Mouse (Mus musculus) forebrain, embryonic 14.5 days (tissue): ENCODE data around the gene Alg10b. TPM values are rescaled to one million over a fixed set of nuclear protein-coding genes. Genes with fewer than 3 reads are reported as not detected.
A peak's percentile ranks its signal among the peaks of the same experiment; 100 is the strongest.
"Not testable (repeated sequence)": the region's sequence is repeated elsewhere in the genome, so short reads cannot be mapped to it uniquely, and the experiment has no call there.

ENCODE experiments used
- ATAC-seq: fragments of 200-750 bp; cut with Nextera tagmentation; 2 replicates; pipeline ENCODE4 v1.8.0; 2017; ENCODE audit warnings: mild to moderate bottlenecking, moderate library complexity
- DNase-seq: peaks from one replicate; pipeline ENCODE4 v3.0.0-alpha.2; 2015; ENCODE audit warnings: low spot score
- H3K27ac ChIP-seq: fragments of 300-500 bp; sonication (generic); 2 replicates; pipeline ENCODE4 v1.5.1; 2014; ENCODE audit warnings: low read depth, mild to moderate bottlenecking, control low read depth, low read length, moderate library complexity
- H3K27me3 ChIP-seq: fragments of 300-500 bp; sonication (generic); replicated peaks from 2 replicates; pipeline ENCODE4 v1.6.1; 2014; ENCODE audit warnings: low read length, control low read depth, mixed read lengths; ENCODE audit not compliant: control insufficient read depth, insufficient read depth
- H3K36me3 ChIP-seq: fragments of 300-500 bp; sonication (generic); 2 replicates; pipeline ENCODE4 v1.6.1; 2014; ENCODE audit warnings: low read length, control low read depth; ENCODE audit not compliant: control insufficient read depth, insufficient read depth
- H3K4me1 ChIP-seq: fragments of 300-500 bp; sonication (generic); 2 replicates; pipeline ENCODE4 v1.6.1; 2014; ENCODE audit warnings: antibody characterized with exemption, low read length, control low read depth; ENCODE audit not compliant: control insufficient read depth, insufficient read depth
- H3K4me2 ChIP-seq: fragments of 300-500 bp; sonication (generic); 2 replicates; pipeline ENCODE4 v1.6.1; 2014; ENCODE audit warnings: mild to moderate bottlenecking, control low read depth, low read length
- H3K4me3 ChIP-seq: fragments of 300-500 bp; sonication (generic); 2 replicates; pipeline ENCODE4 v1.5.1; 2014; ENCODE audit warnings: low read depth, low read length, control low read depth
- H3K9ac ChIP-seq: fragments of 300-500 bp; sonication (generic); 2 replicates; pipeline ENCODE4 v1.6.1; 2014; ENCODE audit warnings: mild to moderate bottlenecking, low read length, control low read depth, moderate library complexity
- H3K9me3 ChIP-seq: fragments of 300-500 bp; sonication (generic); replicated peaks from 2 replicates; pipeline ENCODE4 v1.6.1; 2016; ENCODE audit warnings: low read length, control low read depth, mixed read lengths; ENCODE audit not compliant: control insufficient read depth
- WGBS: fragments of 180-500 bp; shearing (Covaris S2); extraction: QIAGEN DNeasy Blood & Tissue Kit; methylation state at CpG from one replicate; pipeline ENCODE4 v1.1.7; 2014; 5-methylcytosine and 5-hydroxymethylcytosine counted together
- polyA plus RNA-seq: library from polyadenylated mRNA; unstranded; fragments of >200 nt; fragmentation: Nextera tagmentation; extraction: Ambion mirVana; gene quantifications from 2 replicates; pipeline ENCODE4 v1.2.1, GENCODE M21; 2014

Gene Alg10b
- polyA plus RNA-seq, result 46.2 and 48.2 TPM in 2 replicates

GRCm38 (mm10) chr15:90223969-90224750 is at the start of gene Alg10b:
Alg10b (plus strand) TSS chr15:90224311.
- peak within 1 kb of the TSS; percentile 84 for H3K4me3 ChIP-seq
- ATAC-seq (peak; percentile 100), DNase-seq (peak; percentile 98)
- H3K36me3 ChIP-seq, result peaks cover 25% of the 10 kb centered on the region
- H3K27ac ChIP-seq, result peak within 1 kb of the TSS; percentile 85
- H3K4me1 ChIP-seq, result peaks cover 8% of the 10 kb centered on the region
- no peaks in the 10 kb centered on the region for H3K9me3 ChIP-seq
- H3K9ac ChIP-seq, result peak within 1 kb of the TSS; percentile 95
- peak within 1 kb of the TSS; percentile 66 for H3K4me2 ChIP-seq
- under 1% methylated on average over 54 of the region's 59 CpGs for WGBS
- H3K27me3 ChIP-seq, result no peaks in the 10 kb centered on the region

- not testable (repeated sequence) for H3K9me3 ChIP-seq, H3K9ac ChIP-seq, ATAC-seq, H3K27ac ChIP-seq, H3K4me2 ChIP-seq, H3K4me3 ChIP-seq, H3K27me3 ChIP-seq, DNase-seq, H3K4me1 ChIP-seq, H3K36me3 ChIP-seq
- 70% methylated on average over 8 of the region's 8 CpGs for WGBS
Observed at GRCm38 (mm10) chr15:90183108-90183507, 41.0 kb upstream of the Alg10b start.

GRCm38 (mm10) chr15:90183511-90183910 is 40.6 kb upstream of the Alg10b start:
- Histone ChIP-seq H3K27me3 (no peaks in the 10 kb centered on the region), H3K4me1 (no peaks in the 10 kb centered on the region), H3K9me3 (no peaks in the 10 kb centered on the region), H3K4me3 (no peak overlapping the region), H3K9ac (no peak overlapping the region), H3K36me3 (no peaks in the 10 kb centered on the region), H3K27ac (no peak overlapping the region), H3K4me2 (no peak overlapping the region)
- DNase-seq, result no peak
- 92% methylated on average over 6 of the region's 6 CpGs for WGBS
- no peak for ATAC-seq

GRCm38 (mm10) chr15:90184743-90185142 is 39.4 kb upstream of the Alg10b start:
- no peak overlapping the region for H3K4me3 ChIP-seq
- no peaks in the 10 kb centered on the region for H3K27me3 ChIP-seq
- no peak for ATAC-seq
- H3K9ac ChIP-seq, result no peak overlapping the region
- WGBS, result 91% methylated on average over 3 of the region's 3 CpGs
- DNase-seq, result no peak
- no peaks in the 10 kb centered on the region for H3K36me3 ChIP-seq
- H3K4me1 ChIP-seq, result no peaks in the 10 kb centered on the region
- no peak overlapping the region for H3K4me2 ChIP-seq
- H3K9me3 ChIP-seq, result no peaks in the 10 kb centered on the region
- H3K27ac ChIP-seq, result no peak overlapping the region

- Histone ChIP-seq H3K27me3 (no peaks in the 10 kb centered on the region), H3K4me3 (no peak overlapping the region), H3K36me3 (no peaks in the 10 kb centered on the region), H3K4me2 (no peak overlapping the region), H3K4me1 (no peaks in the 10 kb centered on the region), H3K9ac (no peak overlapping the region), H3K27ac (no peak overlapping the region), H3K9me3 (no peaks in the 10 kb centered on the region)
- 88% methylated on average over 9 of the region's 9 CpGs for WGBS
- ATAC-seq (no peak), DNase-seq (no peak)
Observed at GRCm38 (mm10) chr15:90189477-90189876, 34.6 kb upstream of the Alg10b start.

- H3K27ac ChIP-seq, result no peak overlapping the region
- H3K27me3 ChIP-seq, result no peaks in the 10 kb centered on the region
- WGBS, result 46% methylated on average over 8 of the region's 8 CpGs
- H3K36me3 ChIP-seq, result no peaks in the 10 kb centered on the region
- no peak overlapping the region for H3K4me2 ChIP-seq
- no peak overlapping the region for H3K9ac ChIP-seq
- H3K9me3 ChIP-seq, result no peaks in the 10 kb centered on the region
- ATAC-seq (no peak), DNase-seq (no peak)
- H3K4me3 ChIP-seq, result no peak overlapping the region
- H3K4me1 ChIP-seq, result no peaks in the 10 kb centered on the region
Observed at GRCm38 (mm10) chr15:90213946-90214345, 10.2 kb upstream of the Alg10b start.

- DNase-seq (peak; percentile 84), ATAC-seq (peak; percentile 34; the same call in 1 of the 2 replicates)
- Histone ChIP-seq H3K9ac (no peak overlapping the region), H3K36me3 (no peaks in the 10 kb centered on the region), H3K27me3 (no peaks in the 10 kb centered on the region), H3K4me3 (no peak overlapping the region), H3K4me1 (no peaks in the 10 kb centered on the region), H3K4me2 (no peak overlapping the region), H3K27ac (no peak overlapping the region), H3K9me3 (no peaks in the 10 kb centered on the region)
- WGBS, result 14% methylated on average over 6 of the region's 6 CpGs
Observed at GRCm38 (mm10) chr15:90214913-90215312, 9.2 kb upstream of the Alg10b start.

- H3K36me3 ChIP-seq, result peaks cover 35% of the 10 kb centered on the region
- no peak for ATAC-seq
Observed at GRCm38 (mm10) chr15:90225058-90225575, 1.0 kb downstream of the Alg10b start.

GRCm38 (mm10) chr15:90237657-90238056 is 13.5 kb downstream of the Alg10b start:
- Histone ChIP-seq H3K27ac (no peak overlapping the region), H3K36me3 (peaks cover 15% of the 10 kb centered on the region), H3K4me1 (no peaks in the 10 kb centered on the region), H3K9ac (no peak overlapping the region), H3K27me3 (no peaks in the 10 kb centered on the region), H3K9me3 (no peaks in the 10 kb centered on the region), H3K4me3 (no peak overlapping the region), H3K4me2 (no peak overlapping the region)
- 38% methylated on average over 2 of the region's 2 CpGs for WGBS
- ATAC-seq, result peak; percentile 18; the same call in 1 of the 2 replicates
- peak; percentile 84 for DNase-seq

More at GRCm38 (mm10) chr15:90225058-90225575, 1.0 kb downstream of the Alg10b start:
- Histone ChIP-seq H3K27ac (no peak overlapping the region), H3K9me3 (no peaks in the 10 kb centered on the region), H3K9ac (peak overlapping the region; percentile 95), H3K4me2 (peak overlapping the region; percentile 60), H3K4me1 (peaks cover 8% of the 10 kb centered on the region), H3K4me3 (peak overlapping the region; percentile 84), H3K27me3 (no peaks in the 10 kb centered on the region)
- peak; percentile 50 for DNase-seq
- 67% methylated on average over 4 of the region's 4 CpGs for WGBS
